Mouse (Mus musculus): Measurements from ENCODE around the gene Noxa1. TPM values are rescaled to one million over a fixed set of nuclear protein-coding genes. Genes with fewer than 3 reads are reported as not detected.

The Noxa1 gene
- polyA plus RNA-seq, 1 experiment from 2014 or later, result 0.39 TPM

DNA sequence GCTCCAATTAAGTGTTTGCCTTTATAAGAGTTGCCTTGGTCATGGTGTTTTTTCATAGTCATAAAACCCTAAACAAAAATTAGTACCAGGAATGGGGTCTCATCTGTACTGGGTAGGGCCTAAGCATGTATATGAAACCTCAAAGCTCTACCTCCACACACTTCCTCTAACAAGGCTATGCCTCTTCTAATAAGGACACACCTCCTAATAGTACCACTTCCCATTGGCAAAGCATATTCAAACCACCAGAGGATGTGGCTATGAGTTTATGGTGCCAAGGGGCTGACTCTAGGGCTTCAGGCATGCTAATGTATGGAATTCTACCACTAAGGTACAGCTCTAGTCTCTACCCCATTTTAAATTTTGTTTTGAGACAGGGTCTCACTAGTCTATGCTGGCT, 29.4 kb downstream of the Noxa1 start:
- no peak overlapping the region for H3K27ac ChIP-seq (replicated peaks)
- no peak for ATAC-seq (ENCODE audit: insufficient number of reproducible peaks, low FRiP score, low TSS enrichment, low read depth)
- H3K9ac ChIP-seq, result no peak overlapping the region
- no peak overlapping the region for H3K4me2 ChIP-seq (replicated peaks)
- H3K36me3 ChIP-seq, result peaks cover 25% of the 10 kb centered on the region; the same call in 1 of the 2 replicates
- no peaks in the 10 kb centered on the region for H3K9me3 ChIP-seq (replicated peaks)
- no peaks in the 10 kb centered on the region for H3K4me1 ChIP-seq
- H3K27me3 ChIP-seq, result no peaks in the 10 kb centered on the region
- H3K4me3 ChIP-seq (replicated peaks), result no peak overlapping the region

DNA sequence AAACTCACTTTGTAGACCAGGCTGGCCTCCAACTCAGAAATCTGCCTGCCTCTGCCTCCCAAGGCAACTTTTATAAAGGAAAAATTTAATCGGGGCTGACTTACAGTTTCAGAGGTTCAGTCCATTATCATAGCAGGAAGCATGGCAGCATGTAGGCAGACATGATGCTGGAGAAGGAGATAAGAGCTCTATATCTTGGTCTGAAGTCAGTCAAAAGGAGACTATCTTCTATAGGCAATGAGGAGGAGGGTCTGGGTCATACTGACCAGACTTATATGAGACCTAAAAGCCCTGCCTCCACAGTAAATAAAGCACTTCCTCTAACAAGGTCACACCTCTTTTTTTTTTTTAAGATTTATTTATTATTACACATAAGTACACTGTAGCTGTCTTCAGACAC, 30.7 kb downstream of the Noxa1 start:
- H3K4me1 ChIP-seq, result no peaks in the 10 kb centered on the region

GRCm38 (mm10) chr2:25063523-25063922, 31.4 kb downstream of the Noxa1 start:
- WGBS, result 90% methylated on average over 5 of the region's 5 CpGs
- peaks cover 40% of the 10 kb centered on the region for H3K36me3 ChIP-seq
- H3K4me3 ChIP-seq (replicated peaks), result no peak overlapping the region
- H3K4me1 ChIP-seq, result no peaks in the 10 kb centered on the region
- ATAC-seq (ENCODE audit: insufficient number of reproducible peaks, low FRiP score, low TSS enrichment, low read depth), result no peak
- no peaks in the 10 kb centered on the region for H3K9me3 ChIP-seq (replicated peaks)
- no peaks in the 10 kb centered on the region for H3K27me3 ChIP-seq
- H3K27ac ChIP-seq (replicated peaks), result no peak overlapping the region
- no peak overlapping the region for H3K9ac ChIP-seq
- no peak overlapping the region for H3K4me2 ChIP-seq (replicated peaks)

More for the DNA sequence above, 30.7 kb downstream of the Noxa1 start:
- H3K9me3 ChIP-seq (replicated peaks), result no peaks in the 10 kb centered on the region
- H3K27ac ChIP-seq (replicated peaks), result no peak overlapping the region
- no peak overlapping the region for H3K4me3 ChIP-seq (replicated peaks)
- 97% methylated on average over 1 of the region's 1 CpGs for WGBS
- H3K9ac ChIP-seq, result no peak overlapping the region
- H3K27me3 ChIP-seq, result no peaks in the 10 kb centered on the region
- no peak for ATAC-seq (ENCODE audit: insufficient number of reproducible peaks, low FRiP score, low TSS enrichment, low read depth)
- H3K36me3 ChIP-seq, result peaks cover 35% of the 10 kb centered on the region
- no peak overlapping the region for H3K4me2 ChIP-seq (replicated peaks)

DNA sequence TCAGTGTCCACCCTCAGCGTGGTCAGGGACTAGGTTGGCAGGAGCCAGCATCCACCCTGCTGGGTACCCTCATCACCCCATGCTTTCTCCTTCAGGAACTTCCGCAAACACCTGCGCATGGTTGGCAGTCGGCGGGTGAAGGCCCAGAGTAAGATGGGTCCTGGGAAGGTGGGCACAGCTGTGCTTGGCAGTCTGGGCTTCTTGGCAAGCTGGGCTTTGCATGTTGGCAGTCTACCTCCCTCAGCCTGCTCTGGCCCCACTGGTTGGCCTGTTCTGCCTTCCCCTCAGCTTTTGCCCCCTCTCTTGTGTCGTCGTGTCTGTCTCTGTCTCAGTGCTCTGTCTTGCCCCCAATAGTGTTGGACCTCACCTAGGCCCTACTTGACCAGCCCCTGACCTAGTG, 36.0 kb downstream of the Noxa1 start:
- no peak for ATAC-seq (ENCODE audit: insufficient number of reproducible peaks, low FRiP score, low TSS enrichment, low read depth)
- 89% methylated on average over 7 of the region's 7 CpGs for WGBS
- peaks cover 52% of the 10 kb centered on the region for H3K36me3 ChIP-seq

GRCm38 (mm10) chr2:25055409-25056155, 39.4 kb downstream of the Noxa1 start:
- Histone ChIP-seq H3K27ac (replicated peaks) (no peak overlapping the region), H3K36me3 (peaks cover 28% of the 10 kb centered on the region), H3K4me3 (replicated peaks) (peak overlapping the region; percentile 84), H3K9me3 (replicated peaks) (no peaks in the 10 kb centered on the region), H3K27me3 (no peaks in the 10 kb centered on the region), H3K9ac (peak overlapping the region; percentile 87; the same call in 1 of the 2 replicates), H3K4me1 (peaks cover 19% of the 10 kb centered on the region), H3K4me2 (replicated peaks) (peak overlapping the region; percentile 84)
- 90% methylated on average over 21 of the region's 21 CpGs for WGBS
- no peak for ATAC-seq (ENCODE audit: insufficient number of reproducible peaks, low FRiP score, low TSS enrichment, low read depth)

More for the DNA sequence above, 36.0 kb downstream of the Noxa1 start:
- H3K4me2 ChIP-seq (replicated peaks), result no peak overlapping the region
- no peaks in the 10 kb centered on the region for H3K9me3 ChIP-seq (replicated peaks)
- no peak overlapping the region for H3K9ac ChIP-seq
- H3K4me3 ChIP-seq (replicated peaks), result no peak overlapping the region
- no peaks in the 10 kb centered on the region for H3K27me3 ChIP-seq
- no peak overlapping the region for H3K27ac ChIP-seq (replicated peaks)
- peaks cover 17% of the 10 kb centered on the region for H3K4me1 ChIP-seq

DNA sequence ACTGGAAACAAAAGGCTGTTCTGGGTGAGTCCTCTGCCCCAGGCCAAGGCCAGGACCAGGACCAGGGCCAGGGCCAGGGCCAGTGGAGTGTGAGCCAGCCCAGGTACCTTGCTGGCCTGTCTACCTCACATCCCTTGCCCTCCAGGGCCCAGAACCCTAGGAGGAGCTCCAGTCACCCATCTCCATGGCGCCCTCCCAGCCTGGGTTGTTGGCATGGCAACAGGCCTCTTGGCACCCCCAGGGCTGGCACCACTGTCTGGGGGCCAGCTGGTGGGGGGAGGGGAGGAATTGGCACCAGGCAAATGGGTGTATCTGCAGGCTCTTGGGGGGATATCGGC, 39.9 kb downstream of the Noxa1 start:
- Histone ChIP-seq H3K9me3 (replicated peaks) (no peaks in the 10 kb centered on the region), H3K4me3 (replicated peaks) (peak overlapping the region; percentile 84), H3K4me2 (replicated peaks) (peak overlapping the region; percentile 84), H3K36me3 (peaks cover 23% of the 10 kb centered on the region), H3K9ac (peak overlapping the region; percentile 87), H3K27ac (replicated peaks) (no peak overlapping the region; the same call in 1 of the 2 replicates), H3K4me1 (peaks cover 19% of the 10 kb centered on the region), H3K27me3 (no peaks in the 10 kb centered on the region)
- ATAC-seq (ENCODE audit: insufficient number of reproducible peaks, low FRiP score, low TSS enrichment, low read depth), result no peak; the same call in 1 of the 2 replicates
- 46% methylated on average over 2 of the region's 2 CpGs for WGBS

GRCm38 (mm10) chr2:25054221-25055067, 40.5 kb downstream of the Noxa1 start, which contains the start of gene Nsmf:
TSS of gene Nsmf (plus strand) at chr2:25054355.
- H3K27ac ChIP-seq (replicated peaks), result no peak within 1 kb of the TSS; the same call in 1 of the 2 replicates
- peak within 1 kb of the TSS; percentile 84 for H3K4me2 ChIP-seq (replicated peaks)
- ATAC-seq (ENCODE audit: insufficient number of reproducible peaks, low FRiP score, low TSS enrichment, low read depth), result peak; percentile 85
- no peaks in the 10 kb centered on the region for H3K27me3 ChIP-seq
- H3K9me3 ChIP-seq (replicated peaks), result no peaks in the 10 kb centered on the region
- peak within 1 kb of the TSS; percentile 84 for H3K4me3 ChIP-seq (replicated peaks)
- WGBS, result 5% methylated on average over 47 of the region's 47 CpGs
- peaks cover 18% of the 10 kb centered on the region; the same call in 1 of the 2 replicates for H3K36me3 ChIP-seq
- H3K4me1 ChIP-seq, result peaks cover 19% of the 10 kb centered on the region
- H3K9ac ChIP-seq, result peak within 1 kb of the TSS; percentile 87

DNA sequence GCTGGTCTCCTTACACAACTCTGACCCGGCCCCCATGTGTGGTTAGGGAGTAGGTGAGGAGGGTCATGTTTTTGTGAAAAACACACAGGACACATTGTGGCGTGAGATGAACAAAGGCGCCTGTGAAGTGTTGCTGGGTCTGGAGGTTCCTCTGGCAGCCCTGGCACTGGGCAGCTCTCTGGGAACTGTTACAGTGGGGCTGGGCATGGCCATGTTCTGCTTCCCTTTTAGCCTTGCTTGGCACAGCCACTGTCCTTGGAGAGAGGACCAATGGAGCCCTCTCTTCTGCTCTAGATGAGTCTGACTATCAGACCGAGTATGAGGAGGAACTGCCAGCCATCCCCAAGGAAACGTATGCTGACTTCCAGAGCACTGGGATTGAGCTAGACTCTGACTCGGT, 41.8 kb downstream of the Noxa1 start:
- H3K9me3 ChIP-seq (replicated peaks), result no peaks in the 10 kb centered on the region
- peaks cover 19% of the 10 kb centered on the region for H3K4me1 ChIP-seq
- H3K27ac ChIP-seq (replicated peaks), result no peak overlapping the region
- ATAC-seq (ENCODE audit: insufficient number of reproducible peaks, low FRiP score, low TSS enrichment, low read depth), result no peak
- H3K36me3 ChIP-seq, result peaks cover 11% of the 10 kb centered on the region; the same call in 1 of the 2 replicates
- 85% methylated on average over 6 of the region's 6 CpGs for WGBS
- H3K9ac ChIP-seq, result no peak overlapping the region
- no peaks in the 10 kb centered on the region for H3K27me3 ChIP-seq
- no peak overlapping the region for H3K4me2 ChIP-seq (replicated peaks)
- H3K4me3 ChIP-seq (replicated peaks), result no peak overlapping the region

DNA sequence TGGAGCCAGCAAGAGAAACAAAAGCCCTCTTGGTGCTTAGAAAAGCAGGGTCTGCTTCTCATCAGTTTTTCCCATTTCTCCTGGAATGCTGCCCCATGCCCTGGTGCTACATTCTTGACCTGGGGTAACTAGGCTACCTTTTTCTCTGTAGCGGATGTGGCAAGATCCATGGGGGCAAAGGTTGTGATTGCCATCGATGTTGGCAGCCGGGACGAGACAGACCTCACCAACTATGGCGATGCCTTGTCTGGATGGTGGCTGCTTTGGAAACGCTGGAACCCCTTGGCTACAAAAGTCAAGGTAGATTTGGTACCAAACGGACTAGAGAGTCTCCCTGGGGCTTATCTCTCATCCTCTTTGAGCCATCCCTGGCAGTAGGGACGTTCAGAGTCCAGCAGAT, 43.5 kb downstream of the Noxa1 start:
- Histone ChIP-seq H3K9me3 (replicated peaks) (no peaks in the 10 kb centered on the region), H3K27me3 (no peaks in the 10 kb centered on the region), H3K4me1 (peaks cover 19% of the 10 kb centered on the region), H3K4me3 (replicated peaks) (no peak overlapping the region), H3K27ac (replicated peaks) (no peak overlapping the region), H3K36me3 (no peaks in the 10 kb centered on the region), H3K9ac (no peak overlapping the region), H3K4me2 (replicated peaks) (no peak overlapping the region)
- ATAC-seq (ENCODE audit: insufficient number of reproducible peaks, low FRiP score, low TSS enrichment, low read depth), result no peak
- 82% methylated on average over 8 of the region's 8 CpGs for WGBS

DNA sequence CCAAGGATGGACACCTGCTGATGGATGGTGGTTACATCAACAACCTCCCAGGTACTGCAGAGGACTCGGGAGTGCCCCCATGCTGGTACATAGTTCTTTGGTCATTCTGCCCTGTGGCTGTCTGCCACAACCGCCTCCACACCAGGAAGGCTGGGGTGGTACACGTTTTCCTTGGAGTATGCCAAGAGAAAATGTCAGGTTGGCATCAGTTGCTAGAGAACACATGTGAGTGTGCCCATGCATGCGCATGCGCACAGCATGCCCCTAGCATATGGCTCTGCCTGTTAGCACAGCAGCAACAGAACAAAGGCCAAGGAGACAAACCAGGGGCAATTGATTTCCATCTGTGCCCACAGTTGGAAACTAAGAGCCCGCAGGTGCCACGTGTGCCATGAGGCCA, 44.0 kb downstream of the Noxa1 start:
- Histone ChIP-seq H3K9me3 (replicated peaks) (no peaks in the 10 kb centered on the region), H3K4me1 (peaks cover 19% of the 10 kb centered on the region), H3K4me3 (replicated peaks) (no peak overlapping the region), H3K9ac (no peak overlapping the region), H3K27ac (replicated peaks) (no peak overlapping the region), H3K36me3 (no peaks in the 10 kb centered on the region), H3K27me3 (no peaks in the 10 kb centered on the region), H3K4me2 (replicated peaks) (no peak overlapping the region)
- WGBS, result 88% methylated on average over 7 of the region's 7 CpGs
- no peak for ATAC-seq (ENCODE audit: insufficient number of reproducible peaks, low FRiP score, low TSS enrichment, low read depth)

DNA sequence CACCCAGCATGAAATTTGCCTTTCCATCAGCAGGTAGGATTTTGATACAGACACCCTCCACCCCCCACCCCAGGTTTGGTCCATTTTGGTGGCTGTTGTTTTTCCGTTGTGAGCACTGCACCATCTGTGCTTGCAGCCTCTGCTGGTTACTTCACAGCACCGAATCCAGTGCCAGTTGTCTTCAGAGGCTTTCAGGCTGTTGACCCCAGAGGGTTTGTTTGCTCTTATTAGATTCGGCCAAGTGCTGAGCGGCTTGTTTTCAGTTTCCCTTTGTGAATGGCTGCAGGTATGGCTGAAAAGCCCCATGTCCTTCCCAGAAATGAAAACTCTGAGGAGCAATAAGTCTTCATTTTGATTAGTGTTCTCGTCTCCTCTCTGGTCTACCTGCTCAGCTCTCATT, 54.9 kb downstream of the Noxa1 start:
- Histone ChIP-seq H3K4me1 (no peaks in the 10 kb centered on the region), H3K9ac (no peak overlapping the region), H3K9me3 (replicated peaks) (no peaks in the 10 kb centered on the region), H3K36me3 (no peaks in the 10 kb centered on the region), H3K4me3 (replicated peaks) (no peak overlapping the region), H3K4me2 (replicated peaks) (no peak overlapping the region), H3K27ac (replicated peaks) (no peak overlapping the region), H3K27me3 (no peaks in the 10 kb centered on the region)
- no peak for ATAC-seq (ENCODE audit: insufficient number of reproducible peaks, low FRiP score, low TSS enrichment, low read depth)
- WGBS, result 85% methylated on average over 5 of the region's 5 CpGs

Data from embryonic facial prominence, embryonic 15.5 days (tissue).